Mouse (Mus musculus): ENCODE data around the gene Kcnn4.

DNA sequence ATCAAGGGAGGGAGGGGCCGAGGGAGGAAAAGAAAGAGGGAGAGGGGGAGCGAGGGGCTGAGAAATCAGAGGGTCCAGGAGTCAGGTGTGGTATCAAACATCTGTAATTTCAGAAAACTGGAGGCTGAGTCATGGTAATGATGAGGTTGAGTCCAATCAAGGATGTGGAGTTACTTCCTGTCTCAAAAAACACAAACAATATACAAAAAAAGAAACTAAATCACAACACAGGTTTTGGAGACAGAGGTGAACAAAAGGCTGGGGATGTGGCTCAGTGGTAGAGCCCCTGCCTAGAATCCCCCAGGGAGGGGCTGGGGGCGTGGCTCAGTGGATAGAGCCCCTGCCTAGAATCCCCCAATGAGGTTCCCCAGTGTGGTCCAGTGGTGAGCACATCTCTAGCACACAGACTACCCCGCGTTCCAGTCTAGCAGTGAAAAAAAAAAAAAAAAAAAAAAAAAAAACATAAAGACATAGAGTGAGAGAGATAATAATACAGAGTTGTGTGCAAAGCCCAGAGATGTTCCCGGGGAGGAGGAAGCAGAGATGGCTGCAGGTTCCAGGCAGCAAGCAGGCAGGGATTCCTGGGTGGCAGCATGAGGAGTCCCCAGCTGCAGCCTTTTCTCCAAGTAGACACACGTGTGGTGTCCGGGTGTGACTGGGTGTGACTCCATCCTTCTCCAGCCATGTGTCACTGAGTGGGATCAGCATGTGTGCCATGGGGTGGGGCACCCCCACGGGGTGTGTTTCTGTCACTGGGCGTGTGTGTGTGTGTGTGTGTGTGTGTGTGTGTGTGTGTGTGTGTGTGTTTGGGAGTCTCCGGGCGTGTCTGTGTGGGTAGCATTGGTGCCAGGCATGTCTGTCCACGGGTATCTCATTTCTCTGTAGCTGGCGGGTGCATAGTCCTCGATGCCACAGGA lies 3.1 kb upstream of the Kcnn4 start:
- TF ChIP-seq POLR2A (IDR thresholded peaks at IDR 0.05; ENCODE audit: borderline replicate concordance, insufficient read depth, low read length) (no peak), CTCF (IDR thresholded peaks at IDR 0.05; ENCODE audit: borderline replicate concordance, insufficient read depth, low read depth, low read length) (no peak)

All from cerebellum, adult 2 months (tissue).